Mouse (Mus musculus): Measurements from ENCODE around the gene Retnlg. TPM values are rescaled to one million over a fixed set of nuclear protein-coding genes. Genes with fewer than 3 reads are reported as not detected.
"Not testable (repeated sequence)": the region's sequence is repeated elsewhere in the genome, so short reads cannot be mapped to it uniquely, and the experiment has no call there.

Retnlg gene
- total and polyA plus RNA-seq, 3 experiments: 0.55 to 5.5 (median 2.4) TPM

DNA sequence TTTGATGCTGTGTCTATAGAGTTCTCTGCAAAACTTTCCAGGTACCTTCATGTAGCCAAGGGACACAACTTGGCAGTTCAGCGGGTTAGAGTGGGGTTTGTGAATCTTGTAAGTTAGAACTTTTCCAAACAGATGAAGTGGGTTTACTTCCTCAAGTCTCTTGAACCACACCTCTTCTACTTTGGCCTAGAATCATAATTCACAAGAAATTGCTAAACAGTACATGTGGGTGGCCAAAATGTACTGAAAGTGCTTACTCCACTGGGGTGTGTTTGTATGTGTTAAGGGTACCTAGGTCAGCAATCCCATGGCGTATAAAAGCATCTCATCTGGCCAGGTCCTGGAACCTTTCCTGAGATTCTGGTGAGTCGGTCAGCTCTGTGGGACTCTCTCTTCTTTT, 30.2 kb upstream of the Retnlg start, which contains the start of gene Retnla:
Retnla (plus strand) TSS at position 286 of the 400 bp plus-strand sequence.
- Histone ChIP-seq H3K27ac (no peak within 1 kb of the TSS), H3K36me3 (ENCODE audit: control insufficient read depth, insufficient read depth, low read length) (no peaks in the 10 kb centered on the region), H3K4me3 (no peak within 1 kb of the TSS), H3K27me3 (ENCODE audit: control insufficient read depth, insufficient read depth, low read length) (no peaks in the 10 kb centered on the region), H3K9ac (ENCODE audit: low read depth, low read length) (no peak within 1 kb of the TSS), H3K4me1 (ENCODE audit: control insufficient read depth, insufficient read depth, low read length) (no peaks in the 10 kb centered on the region), H3K79me2 (replicated peaks; ENCODE audit: control insufficient read depth, insufficient read depth, low read length) (no peaks in the 10 kb centered on the region)
- WGBS: 71% methylated on average over 3 of the region's 3 CpGs
- intact Hi-C loops (cut with DNase I): no loop called here
- DNase-seq: no peak
- TF ChIP-seq CTCF (IDR thresholded peaks at IDR 0.05): no peak

DNA sequence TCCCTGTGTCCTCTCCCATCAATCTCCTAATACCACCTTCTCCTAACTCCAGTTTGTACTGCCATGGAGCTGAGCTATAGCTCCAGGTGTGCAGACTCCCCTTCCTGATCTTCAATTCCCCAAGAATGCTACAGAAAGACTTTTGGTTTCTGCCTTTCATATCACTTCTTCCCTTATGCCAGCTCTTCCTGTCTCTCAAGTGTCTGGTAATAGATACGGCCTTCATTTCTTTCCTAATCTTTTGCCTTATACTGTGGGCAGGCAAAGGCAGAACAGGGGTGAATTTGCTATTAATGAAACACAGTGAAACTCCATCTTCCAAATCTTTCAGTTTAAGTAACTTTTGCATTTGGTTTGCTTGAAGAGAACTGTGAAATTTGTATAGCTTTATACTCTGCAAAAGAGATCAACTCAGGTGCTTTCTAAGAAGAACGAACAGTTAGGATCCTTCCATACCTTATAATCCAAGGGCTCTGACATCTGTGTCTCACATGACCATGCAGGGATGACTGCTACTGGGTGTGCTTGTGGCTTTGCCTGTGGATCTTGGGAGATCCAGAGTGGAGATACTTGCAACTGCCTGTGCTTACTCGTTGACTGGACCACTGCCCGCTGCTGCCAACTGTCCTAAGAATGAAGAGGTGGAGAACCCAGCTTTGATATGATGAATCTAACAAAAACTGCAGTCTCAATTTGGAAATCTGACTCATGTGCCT, 28.6 kb upstream of the Retnlg start:
- H3K9ac ChIP-seq (ENCODE audit: low read depth, low read length): no peak overlapping the region
- no peaks in the 10 kb centered on the region for H3K79me2 ChIP-seq (replicated peaks; ENCODE audit: control insufficient read depth, insufficient read depth, low read length)
- no peak overlapping the region for H3K4me3 ChIP-seq
- H3K4me1 ChIP-seq (ENCODE audit: control insufficient read depth, insufficient read depth, low read length): no peaks in the 10 kb centered on the region
- intact Hi-C loops (cut with DNase I): no loop called here
- TF ChIP-seq POLR2A (IDR thresholded peaks at IDR 0.05; ENCODE audit: insufficient read depth, low read depth, low read length) (no peak), EP300 (IDR thresholded peaks at IDR 0.05; ENCODE audit: insufficient read depth, low read depth, low read length) (no peak), CTCF (IDR thresholded peaks at IDR 0.05) (no peak)
- no peaks in the 10 kb centered on the region for H3K27me3 ChIP-seq (ENCODE audit: control insufficient read depth, insufficient read depth, low read length)
- no peak overlapping the region for H3K27ac ChIP-seq
- H3K36me3 ChIP-seq (ENCODE audit: control insufficient read depth, insufficient read depth, low read length): no peaks in the 10 kb centered on the region
- 78% methylated on average over 4 of the region's 4 CpGs for WGBS
- no peak for DNase-seq

DNA sequence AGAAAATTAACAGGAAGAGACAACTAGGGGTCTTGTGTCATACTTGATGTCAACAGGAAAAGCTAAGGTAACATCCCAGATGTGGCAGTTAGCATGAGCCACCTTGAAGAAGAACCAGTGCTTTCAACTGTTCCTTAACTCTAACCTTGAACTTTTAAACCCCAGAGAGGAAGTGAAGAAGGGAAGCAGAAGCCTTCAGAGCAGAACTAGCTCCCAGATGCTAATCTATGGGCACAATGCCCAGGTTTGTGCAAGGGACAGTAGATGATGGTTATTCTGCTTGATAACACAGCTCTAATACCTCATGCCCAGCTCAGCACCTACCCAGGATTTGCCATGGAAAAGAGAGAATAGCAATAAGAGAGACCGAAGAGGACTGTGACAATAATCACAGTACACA, 7.4 kb upstream of the Retnlg start:
- intact Hi-C loops (cut with DNase I): not testable (repeated sequence)

DNA sequence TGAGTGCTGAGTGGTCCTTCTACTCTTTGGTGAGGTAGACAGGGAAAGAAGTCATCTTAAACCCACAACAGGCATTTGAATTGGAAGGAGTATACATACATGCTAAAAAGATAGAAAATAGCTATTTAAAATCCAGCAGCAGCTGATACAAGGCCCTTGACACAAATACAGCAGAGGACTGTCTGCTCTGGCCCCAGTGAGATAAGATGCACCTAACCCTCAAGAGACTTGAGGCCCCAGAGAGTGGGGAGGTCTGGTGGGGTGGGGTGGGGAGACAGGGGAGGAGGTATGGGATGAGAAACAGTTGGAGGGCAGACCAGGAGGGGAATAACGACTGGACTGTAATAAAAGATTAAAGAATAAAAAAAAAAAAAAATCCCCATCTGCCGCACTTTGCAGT, 4.7 kb upstream of the Retnlg start:
- no peaks in the 10 kb centered on the region for H3K27me3 ChIP-seq (ENCODE audit: control insufficient read depth, insufficient read depth, low read length)
- H3K4me1 ChIP-seq (ENCODE audit: control insufficient read depth, insufficient read depth, low read length): no peaks in the 10 kb centered on the region
- TF ChIP-seq POLR2A (IDR thresholded peaks at IDR 0.05; ENCODE audit: insufficient read depth, low read depth, low read length): no peak
- TF ChIP-seq CTCF (IDR thresholded peaks at IDR 0.05): no peak
- no peak for TF ChIP-seq EP300 (IDR thresholded peaks at IDR 0.05; ENCODE audit: insufficient read depth, low read depth, low read length)
- WGBS: 64% methylated on average over 2 of the region's 2 CpGs
- DNase-seq: no peak
- no peak overlapping the region for H3K4me3 ChIP-seq
- no peaks in the 10 kb centered on the region for H3K36me3 ChIP-seq (ENCODE audit: control insufficient read depth, insufficient read depth, low read length)
- H3K79me2 ChIP-seq (replicated peaks; ENCODE audit: control insufficient read depth, insufficient read depth, low read length): no peaks in the 10 kb centered on the region
- H3K27ac ChIP-seq: no peak overlapping the region
- no peak overlapping the region for H3K9ac ChIP-seq (ENCODE audit: low read depth, low read length)
- intact Hi-C loops (cut with DNase I): no loop called here

More for the DNA sequence above, 7.4 kb upstream of the Retnlg start:
- not testable (repeated sequence) for H3K4me3 ChIP-seq; H3K79me2 ChIP-seq (replicated peaks; ENCODE audit: control insufficient read depth, insufficient read depth, low read length); H3K36me3 ChIP-seq (ENCODE audit: control insufficient read depth, insufficient read depth, low read length); H3K4me1 ChIP-seq (ENCODE audit: control insufficient read depth, insufficient read depth, low read length); H3K27ac ChIP-seq; H3K27me3 ChIP-seq (ENCODE audit: control insufficient read depth, insufficient read depth, low read length); H3K9ac ChIP-seq (ENCODE audit: low read depth, low read length)
- peak in 1 of 2 experiments; percentile 29 for DNase-seq
- 73% methylated on average over 1 of the region's 1 CpGs for WGBS

DNA sequence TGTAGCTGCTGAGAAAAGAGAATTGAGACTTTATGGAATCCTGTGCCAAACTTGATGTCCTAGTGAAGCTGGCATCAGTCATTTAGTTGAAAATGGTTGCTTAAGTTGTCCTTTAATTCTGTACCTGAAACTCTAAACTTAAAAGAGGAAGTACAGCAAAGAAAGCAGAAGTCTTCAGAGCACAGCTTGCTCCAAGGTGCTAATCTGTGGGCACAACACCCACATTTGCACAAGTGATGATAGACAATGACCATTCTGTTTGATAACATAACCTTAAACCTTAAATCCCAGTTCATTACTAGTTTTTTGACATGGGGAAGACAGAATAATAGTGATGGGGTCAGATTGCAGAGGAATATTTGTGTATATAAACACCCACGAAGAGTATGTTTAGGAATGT, 3.8 kb upstream of the Retnlg start:
- no peaks in the 10 kb centered on the region for H3K79me2 ChIP-seq (replicated peaks; ENCODE audit: control insufficient read depth, insufficient read depth, low read length)
- H3K4me3 ChIP-seq: no peak overlapping the region
- no peaks in the 10 kb centered on the region for H3K36me3 ChIP-seq (ENCODE audit: control insufficient read depth, insufficient read depth, low read length)
- intact Hi-C loops (cut with DNase I): no loop called here
- WGBS: 61% methylated on average over 1 of the region's 1 CpGs
- no peaks in the 10 kb centered on the region for H3K27me3 ChIP-seq (ENCODE audit: control insufficient read depth, insufficient read depth, low read length)
- no peaks in the 10 kb centered on the region for H3K4me1 ChIP-seq (ENCODE audit: control insufficient read depth, insufficient read depth, low read length)
- DNase-seq: no peak
- no peak overlapping the region for H3K9ac ChIP-seq (ENCODE audit: low read depth, low read length)
- no peak overlapping the region for H3K27ac ChIP-seq
- TF ChIP-seq CTCF (IDR thresholded peaks at IDR 0.05) (no peak), POLR2A (IDR thresholded peaks at IDR 0.05; ENCODE audit: insufficient read depth, low read depth, low read length) (no peak), EP300 (IDR thresholded peaks at IDR 0.05; ENCODE audit: insufficient read depth, low read depth, low read length) (no peak)

DNA sequence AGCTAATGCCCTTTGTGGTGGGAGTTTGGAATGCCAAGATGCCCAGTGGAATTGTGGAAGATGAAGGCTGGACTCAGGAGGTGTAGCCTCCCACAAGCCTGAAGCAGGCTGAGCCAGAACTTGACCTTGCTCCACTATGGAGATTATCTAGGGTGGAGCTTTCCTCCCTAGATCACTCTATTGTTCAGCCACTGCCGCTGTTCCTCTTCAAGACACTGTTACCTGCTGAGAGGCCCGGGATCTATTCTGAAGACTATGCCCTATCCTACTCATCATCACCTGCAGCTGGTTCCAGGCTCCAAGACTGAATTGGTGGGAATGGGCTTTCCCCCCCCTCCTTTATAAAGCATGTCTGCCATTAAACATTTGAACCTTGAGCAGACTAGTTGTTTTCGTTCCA, 2.8 kb upstream of the Retnlg start:
- no peak for DNase-seq
- 63% methylated on average over 3 of the region's 3 CpGs for WGBS
- H3K79me2 ChIP-seq (replicated peaks; ENCODE audit: control insufficient read depth, insufficient read depth, low read length): no peaks in the 10 kb centered on the region
- no peak overlapping the region for H3K4me3 ChIP-seq
- no peaks in the 10 kb centered on the region for H3K4me1 ChIP-seq (ENCODE audit: control insufficient read depth, insufficient read depth, low read length)
- H3K27me3 ChIP-seq (ENCODE audit: control insufficient read depth, insufficient read depth, low read length): no peaks in the 10 kb centered on the region
- H3K27ac ChIP-seq: no peak overlapping the region
- TF ChIP-seq CTCF (IDR thresholded peaks at IDR 0.05): no peak
- no peak for TF ChIP-seq EP300 (IDR thresholded peaks at IDR 0.05; ENCODE audit: insufficient read depth, low read depth, low read length)
- TF ChIP-seq POLR2A (IDR thresholded peaks at IDR 0.05; ENCODE audit: insufficient read depth, low read depth, low read length): no peak
- intact Hi-C loops (cut with DNase I): no loop called here
- no peaks in the 10 kb centered on the region for H3K36me3 ChIP-seq (ENCODE audit: control insufficient read depth, insufficient read depth, low read length)
- no peak overlapping the region for H3K9ac ChIP-seq (ENCODE audit: low read depth, low read length)

Measured in heart, adult 2 months (tissue).